Mouse (Mus musculus) forebrain, embryonic 11.5 days (tissue): ENCODE data around the gene C130026I21Rik. TPM values are rescaled to one million over a fixed set of nuclear protein-coding genes. Genes with fewer than 3 reads are reported as not detected.

Source experiments
- ATAC-seq: fragments of 200-750 bp; cut with Nextera tagmentation; replicated peaks from 2 replicates; pipeline ENCODE4 v1.8.0; 2017; ENCODE audit warnings: moderate TSS enrichment; ENCODE audit not compliant: low FRiP score
- DNase-seq: peaks from one replicate; pipeline ENCODE4 v3.0.0-alpha.2; 2017; ENCODE audit warnings: low spot score
- H3K27ac ChIP-seq: fragments of 300-500 bp; sonication (generic); 2 replicates; pipeline ENCODE4 v1.5.1; 2014; ENCODE audit warnings: low read depth, low read length
- H3K27me3 ChIP-seq: fragments of 300-500 bp; sonication (generic); 2 replicates; pipeline ENCODE4 v1.6.1; 2014; ENCODE audit warnings: mild to moderate bottlenecking, low read length, mixed read lengths; ENCODE audit not compliant: control insufficient read depth, insufficient read depth
- H3K36me3 ChIP-seq: fragments of 300-500 bp; sonication (generic); 2 replicates; pipeline ENCODE4 v1.6.1; 2014; ENCODE audit warnings: mild to moderate bottlenecking, low read length, moderate library complexity, mixed read lengths; ENCODE audit not compliant: control insufficient read depth, insufficient read depth
- H3K4me1 ChIP-seq: fragments of 300-500 bp; sonication (generic); replicated peaks from 2 replicates; pipeline ENCODE4 v1.6.1; 2014; ENCODE audit warnings: low read length, mixed read lengths; ENCODE audit not compliant: control insufficient read depth, insufficient read depth
- H3K4me2 ChIP-seq: fragments of 300-500 bp; sonication (generic); 2 replicates; pipeline ENCODE4 v1.6.1; 2014; ENCODE audit warnings: low read depth, mild to moderate bottlenecking, low read length, moderate library complexity, mixed read lengths; ENCODE audit not compliant: severe bottlenecking
- H3K4me3 ChIP-seq: fragments of 300-500 bp; sonication (generic); 2 replicates; pipeline ENCODE4 v1.5.1; 2014; ENCODE audit warnings: low read depth, low read length
- H3K9ac ChIP-seq: fragments of 300-500 bp; sonication (generic); 2 replicates; pipeline ENCODE4 v1.6.1; 2014; ENCODE audit warnings: low read length
- H3K9me3 ChIP-seq: fragments of 300-500 bp; sonication (generic); 2 replicates; pipeline ENCODE4 v1.6.1; 2016; ENCODE audit warnings: low read length, mixed read lengths; ENCODE audit not compliant: control insufficient read depth
- WGBS: fragments of 180-500 bp; shearing (Covaris S2); extraction: QIAGEN DNeasy Blood & Tissue Kit; methylation state at CpG from one replicate; pipeline ENCODE4 v1.1.7; 2014; 5-methylcytosine and 5-hydroxymethylcytosine counted together
- microRNA-seq: library from miRNA; unstranded; fragments of <30 nt; microRNA quantifications from one replicate; pipeline ENCODE4, GENCODE M21; 2016; ENCODE audit not compliant: insufficient number of aligned reads
- polyA plus RNA-seq: library from polyadenylated mRNA; unstranded; fragments of >200 nt; fragmentation: Nextera tagmentation; extraction: Ambion mirVana; gene quantifications from 2 replicates; pipeline ENCODE4 v1.2.1, GENCODE M21; 2014

C130026I21Rik gene
- polyA plus RNA-seq, 1 experiment from 2014 or later: not detected

DNA sequence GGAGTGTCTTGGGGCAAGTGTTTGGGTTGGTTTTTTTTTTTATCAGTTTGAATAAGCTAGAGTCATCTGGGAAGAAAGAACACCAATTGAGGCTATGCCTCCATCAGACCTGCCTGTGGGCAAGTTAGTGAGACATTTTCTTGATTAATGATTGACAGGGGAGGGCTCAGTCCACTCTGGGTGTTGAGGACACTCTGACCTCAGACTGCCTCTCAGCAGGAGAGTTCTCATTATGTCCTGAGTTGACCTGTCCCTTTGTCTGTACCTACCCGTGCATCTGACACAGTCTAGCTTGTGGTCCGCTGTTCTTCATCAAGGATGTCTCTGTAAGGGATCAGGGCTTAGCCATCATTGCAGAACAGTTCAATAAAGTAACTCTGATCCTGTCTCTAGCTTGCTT lies 323.0 kb downstream of the C130026I21Rik start:
- WGBS: 66% methylated on average over 2 of the region's 2 CpGs
- Histone ChIP-seq H3K9me3 (no peaks in the 10 kb centered on the region), H3K4me3 (no peak overlapping the region), H3K27ac (no peak overlapping the region), H3K9ac (no peak overlapping the region), H3K4me2 (no peak overlapping the region), H3K36me3 (no peaks in the 10 kb centered on the region), H3K27me3 (no peaks in the 10 kb centered on the region), H3K4me1 (no peaks in the 10 kb centered on the region)
- no peak for DNase-seq
- ATAC-seq: no peak

DNA sequence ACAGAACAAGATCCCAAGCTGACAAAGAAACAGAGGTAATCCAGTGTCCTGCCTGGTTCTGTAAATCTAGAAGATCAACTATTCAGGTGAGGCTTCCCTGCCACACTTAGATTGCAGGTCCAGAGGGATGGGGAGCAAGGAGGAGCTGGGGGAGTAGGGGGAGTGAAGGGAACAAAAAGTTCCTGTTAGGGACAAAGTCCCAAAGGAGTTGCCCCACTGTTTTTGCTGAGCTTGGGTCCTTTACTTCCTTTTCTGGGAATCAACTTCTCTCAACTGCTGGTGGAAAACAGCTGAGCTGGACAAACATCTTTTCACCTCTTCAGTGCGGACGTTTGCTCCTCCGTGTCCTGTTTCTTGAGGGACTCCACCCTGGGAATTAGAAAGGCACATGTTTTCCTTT lies 324.4 kb downstream of the C130026I21Rik start:
- no peak for ATAC-seq
- Histone ChIP-seq H3K4me2 (no peak overlapping the region), H3K4me3 (no peak overlapping the region), H3K27ac (no peak overlapping the region), H3K9me3 (no peaks in the 10 kb centered on the region), H3K9ac (no peak overlapping the region), H3K36me3 (no peaks in the 10 kb centered on the region), H3K27me3 (no peaks in the 10 kb centered on the region), H3K4me1 (no peaks in the 10 kb centered on the region)
- no peak for DNase-seq
- WGBS: 94% methylated on average over 3 of the region's 3 CpGs

DNA sequence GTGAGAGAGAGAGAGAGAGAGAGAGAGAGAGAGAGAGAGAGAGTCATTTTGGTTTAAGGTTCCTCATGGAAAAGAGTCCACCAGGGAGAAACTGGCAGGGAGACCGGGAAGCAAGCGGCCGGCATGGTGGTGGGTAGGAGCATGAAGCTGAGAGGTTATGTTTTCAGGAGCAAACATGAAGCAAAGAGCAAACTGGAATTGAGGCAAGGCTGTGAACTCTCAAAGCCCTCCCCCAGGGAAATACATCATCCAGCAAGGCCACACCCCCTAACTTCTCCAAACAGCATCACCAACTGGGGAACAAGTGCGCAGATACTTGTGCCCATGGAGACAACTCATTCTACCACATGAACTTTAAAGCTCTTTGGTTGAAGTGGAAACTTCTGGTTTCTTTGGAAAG lies 326.8 kb downstream of the C130026I21Rik start:
- ATAC-seq (no peak), DNase-seq (no peak)
- H3K9me3 ChIP-seq: no peaks in the 10 kb centered on the region
- no peak overlapping the region for H3K4me2 ChIP-seq
- H3K4me1 ChIP-seq: no peaks in the 10 kb centered on the region
- H3K27ac ChIP-seq: no peak overlapping the region
- 94% methylated on average over 4 of the region's 4 CpGs for WGBS
- H3K27me3 ChIP-seq: no peaks in the 10 kb centered on the region
- H3K4me3 ChIP-seq: no peak overlapping the region
- H3K36me3 ChIP-seq: no peaks in the 10 kb centered on the region
- no peak overlapping the region for H3K9ac ChIP-seq

Small RNA genes lying within 50 kb of the gene (microRNA-seq; reads per million reads assigned to microRNA genes)
- gene Gm27907: not detected

Other genes with a start within 250 kb of the C130026I21Rik start
- gene Gm10553, start 170.4 kb downstream of the C130026I21Rik start, polyA plus RNA-seq: not detected in 2 replicates
- not detected in 2 replicates for gene A530032D15Rik, start 160.7 kb downstream of the C130026I21Rik start, polyA plus RNA-seq